Mouse (Mus musculus): ENCODE results near the gene Dnajc6.

GRCm38 (mm10) chr4:101637472-101637871 lies 141.0 kb downstream of the Dnajc6 start:
- TF ChIP-seq KAT2A (conservative IDR thresholded peaks at IDR 0.05; ENCODE audit: low read depth, low read length) (no peak), CTCF (IDR thresholded peaks at IDR 0.05 in 2 of 3, conservative IDR thresholded peaks at IDR 0.05 in 1 of 3; ENCODE audit: control insufficient read depth in 1 of 3, insufficient read depth in 1 of 3, low read depth in 2 of 3, low read length in 3 of 3, poor library complexity in 1 of 3, severe bottlenecking in 1 of 3) (no peak), POLR2A (IDR thresholded peaks at IDR 0.05; ENCODE audit: control insufficient read depth in 1 of 2, insufficient read depth in 1 of 2, low read depth in 1 of 2, low read length in 2 of 2, poor library complexity in 1 of 2) (no peak), TBP (IDR thresholded peaks at IDR 0.05; ENCODE audit: low read depth, low read length) (no peak), SIN3A (IDR thresholded peaks at IDR 0.05; ENCODE audit: low read length) (no peak), NRF1 (IDR thresholded peaks at IDR 0.05; ENCODE audit: insufficient read depth, low read depth, low read length, poor library complexity, severe bottlenecking) (no peak), MYC (IDR thresholded peaks at IDR 0.05; ENCODE audit: low read depth, low read length) (no peak), NELFE (IDR thresholded peaks at IDR 0.05; ENCODE audit: low read depth, low read length) (no peak), BHLHE40 (IDR thresholded peaks at IDR 0.05; ENCODE audit: borderline replicate concordance, low read depth, low read length) (no peak), EP300 (IDR thresholded peaks at IDR 0.05; ENCODE audit: low read depth in 1 of 2, low read length in 2 of 2) (no peak), GABPA (IDR thresholded peaks at IDR 0.05; ENCODE audit: low read depth, low read length) (no peak), ETS1 (IDR thresholded peaks at IDR 0.05; ENCODE audit: low read depth, low read length) (no peak)
